Comparison of ENCODE assay signal across 10 mouse cellular contexts in genomic region chr11:17083866-17084265, GRCm38 (mm10). TPM values are rescaled to one million over a fixed set of nuclear protein-coding genes. Genes with fewer than 3 reads are reported as not detected.
DNase-seq lines count a peak whose midpoint lies in the region; ATAC-seq lines count a peak whose summit lies in the region.
"Had no signal": no experiment of that assay in that cellular context is flagged by ENCODE, and none has a peak within 500 bp of the region (broad histone marks: within the 10 kb centered on the region; RNA-seq: fewer than 3 reads in every experiment).

No protein-coding gene starts in this region.

- H3K27ac ChIP-seq in forebrain, embryonic 15.5 days (replicated peaks) = no peak overlapping the region
- H3K27ac ChIP-seq: hindbrain, embryonic 14.5 days; macrophage had no signal

- no peaks in the 10 kb centered on the region for H3K36me3 ChIP-seq in forebrain, embryonic 15.5 days

- WGBS in forebrain, embryonic 15.5 days = 64% methylated on average over 1 of the region's 1 CpGs

- intact Hi-C loops in heart, postnatal 10 days (cut with DNase I) = loop anchor here (2.0 to 5.0 kb wide), 3 partner anchors 75 to 173 kb away; partner anchors contain the start of genes C1d, Pno1 and Ppp3r1
- intact Hi-C loops in gastrocnemius, postnatal 14 days (cut with DNase I; ENCODE audit: low total_unique reads) = loop anchor here (10.0 kb wide), 1 partner anchor 121 kb away; no protein-coding TSS in a partner anchor

- no peak overlapping the region for H3K4me3 ChIP-seq in forebrain, embryonic 15.5 days

- no peak for ATAC-seq in forebrain, embryonic 15.5 days (replicated peaks)

- H3K9me3 ChIP-seq in forebrain, embryonic 15.5 days = no peaks in the 10 kb centered on the region

- peak; percentile 7 to 13 for DNase-seq in heart, postnatal 10 days
- DNase-seq in heart, adult 18-20 months = no peak
- DNase-seq in right cerebral cortex, adult 18-20 months = peak; percentile 63
- no peak for DNase-seq in right cerebral cortex, postnatal 4 days
- peak; percentile 19 for DNase-seq in gastrocnemius, postnatal 14 days
- DNase-seq in urinary bladder, postnatal 36 days (ENCODE audit: low spot score in 2 of 2) = no peak
- DNase-seq: thymus, adult 2 months had no signal

- no peak overlapping the region for H3K9ac ChIP-seq in forebrain, embryonic 15.5 days (replicated peaks)
- H3K9ac ChIP-seq: hindbrain, embryonic 14.5 days had no signal

- no peaks in the 10 kb centered on the region for H3K4me1 ChIP-seq in forebrain, embryonic 15.5 days

- no peak overlapping the region for H3K4me2 ChIP-seq in forebrain, embryonic 15.5 days (replicated peaks)
- H3K4me2 ChIP-seq: hindbrain, embryonic 14.5 days had no signal

- H3K27me3 ChIP-seq in forebrain, embryonic 15.5 days = no peaks in the 10 kb centered on the region

RNA-seq across cellular contexts. Expression of gene Plek, which starts 31.7 kb away (rescaled TPM):
- 1 to 10 TPM; 3.0 to 3.1 TPM for total RNA-seq in heart, postnatal 10 days (2021)
- 1 to 10 TPM; 3.6 to 5.6 TPM for total RNA-seq in heart, adult 18-20 months (2021)
- total RNA-seq in gastrocnemius, postnatal 14 days (2021) = 1 to 10 TPM; 1.6 to 1.9 TPM
- 2.5 and 3.2 TPM in 2 replicates for polyA plus RNA-seq in forebrain, embryonic 15.5 days (2015; fragmentation: Nextera tagmentation; extraction: Ambion mirVana)

RNA-seq across cellular contexts. Expression of gene Cnrip1, which starts 32.5 kb away (rescaled TPM):
- total RNA-seq in heart, postnatal 10 days (2021) = 1 to 10 TPM; 7.1 to 8.9 TPM
- total RNA-seq in heart, adult 18-20 months (2021) = 1 to 10 TPM; 3.1 to 3.4 TPM
- 1 to 10 TPM; 6.9 to 7.7 TPM for total RNA-seq in gastrocnemius, postnatal 14 days (2021)
- 115 and 130 TPM in 2 replicates for polyA plus RNA-seq in forebrain, embryonic 15.5 days (2015; fragmentation: Nextera tagmentation; extraction: Ambion mirVana)

Comparison
In these comparisons a context has a peak if more than half of its experiments do, and no peak if none do; other contexts are left out.
1. DNase-seq: peak in heart, postnatal 10 days (2 of 2), right cerebral cortex, adult 18-20 months (single experiment) and gastrocnemius, postnatal 14 days (single experiment); none in heart, adult 18-20 months (0 of 2), right cerebral cortex, postnatal 4 days (single experiment) and urinary bladder, postnatal 36 days (0 of 2).